Mouse (Mus musculus) right cerebral cortex, postnatal 4 days (tissue): ENCODE data around the gene Vmac.
A peak's percentile ranks its signal among the peaks of the same experiment; 100 is the strongest.

Source experiments
- DNase-seq: peaks from one replicate; pipeline ENCODE4 v3.0.0-alpha.2; 2022

Vmac gene

GRCm38 (mm10) chr17:56683546-56684140 lies 34.2 kb downstream of the Vmac start:
- no peak for DNase-seq

- no peak for DNase-seq
These were observed 34.9 kb downstream of the Vmac start for GRCm38 (mm10) chr17:56682880-56683279.

GRCm38 (mm10) chr17:56681791-56682190 lies 36.0 kb downstream of the Vmac start:
- no peak for DNase-seq

GRCm38 (mm10) chr17:56673647-56674416 lies 44.0 kb downstream of the Vmac start:
- DNase-seq, result peak; percentile 34

- peak; percentile 99 for DNase-seq
These were observed 44.7 kb downstream of the Vmac start, which contains the start of gene Ranbp3 for GRCm38 (mm10) chr17:56672941-56673646. Ranbp3 (plus strand) TSS chr17:56673294.

- DNase-seq, result no peak
These were observed 48.1 kb downstream of the Vmac start for GRCm38 (mm10) chr17:56669766-56670165.

- peak; percentile 98 for DNase-seq
These were observed 49.3 kb downstream of the Vmac start for GRCm38 (mm10) chr17:56668384-56669144.

- no peak for DNase-seq
These were observed 50.2 kb downstream of the Vmac start for GRCm38 (mm10) chr17:56667591-56667990.

- DNase-seq, result no peak
These were observed 51.4 kb downstream of the Vmac start for GRCm38 (mm10) chr17:56666384-56666783.

GRCm38 (mm10) chr17:56664333-56664732 lies 53.5 kb downstream of the Vmac start:
- DNase-seq, result no peak
